Mouse (Mus musculus): Measurements from ENCODE around the gene Spata32. TPM values are rescaled to one million over a fixed set of nuclear protein-coding genes. Genes with fewer than 3 reads are reported as not detected.

The Spata32 gene
- polyA plus RNA-seq (2017; shearing (Covaris generic)): not detected

DNA sequence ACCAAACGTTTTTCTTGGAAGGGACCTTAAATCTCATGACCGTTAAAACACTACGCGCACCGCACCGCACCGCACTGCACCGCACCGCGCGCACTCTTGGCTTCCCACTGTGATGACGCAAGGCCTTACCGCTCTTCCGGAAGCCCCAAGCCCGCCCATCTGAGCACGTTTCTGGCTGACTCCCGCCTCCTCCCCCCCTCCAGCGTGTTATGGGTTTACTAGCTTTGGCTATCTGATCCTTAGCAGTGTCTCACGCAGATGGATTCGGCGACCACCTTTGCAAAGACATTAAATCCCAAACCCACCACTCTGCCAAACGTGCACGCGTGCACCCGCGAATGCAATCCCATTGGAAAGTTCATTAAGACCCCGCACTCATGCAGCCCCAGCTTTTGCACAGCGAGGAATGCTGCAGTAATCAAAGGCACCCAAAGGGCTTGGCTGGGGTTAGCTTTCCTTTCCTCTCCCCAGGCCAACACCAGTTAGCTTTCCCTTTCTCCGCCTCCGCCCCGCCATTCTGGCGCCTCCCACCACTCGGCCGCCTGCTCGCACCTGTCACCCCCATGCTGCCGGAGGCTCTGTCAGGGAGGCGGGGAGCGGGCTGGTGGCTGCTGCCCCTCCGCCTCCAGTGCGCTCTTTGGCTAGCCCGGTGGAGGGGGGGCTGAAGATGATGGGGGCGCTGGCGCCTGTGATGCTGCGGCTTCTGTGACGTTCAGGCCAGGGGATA, at the start of gene Spata32:
Gene Spata32, minus strand, starts transcription at position 643 of the 727 bp plus-strand sequence.

GRCm38 (mm10) chr11:103267346-103268219, 49.4 kb upstream of the Spata32 start, which contains the start of gene Map3k14:
Gene Map3k14, minus strand, starts transcription at chr11:103267472.

GRCm38 (mm10) chr11:103208458-103208857, 9.8 kb downstream of the Spata32 start, which contains the start of gene 1700023F06Rik:
Gene 1700023F06Rik, minus strand, starts transcription at chr11:103208558.

DNA sequence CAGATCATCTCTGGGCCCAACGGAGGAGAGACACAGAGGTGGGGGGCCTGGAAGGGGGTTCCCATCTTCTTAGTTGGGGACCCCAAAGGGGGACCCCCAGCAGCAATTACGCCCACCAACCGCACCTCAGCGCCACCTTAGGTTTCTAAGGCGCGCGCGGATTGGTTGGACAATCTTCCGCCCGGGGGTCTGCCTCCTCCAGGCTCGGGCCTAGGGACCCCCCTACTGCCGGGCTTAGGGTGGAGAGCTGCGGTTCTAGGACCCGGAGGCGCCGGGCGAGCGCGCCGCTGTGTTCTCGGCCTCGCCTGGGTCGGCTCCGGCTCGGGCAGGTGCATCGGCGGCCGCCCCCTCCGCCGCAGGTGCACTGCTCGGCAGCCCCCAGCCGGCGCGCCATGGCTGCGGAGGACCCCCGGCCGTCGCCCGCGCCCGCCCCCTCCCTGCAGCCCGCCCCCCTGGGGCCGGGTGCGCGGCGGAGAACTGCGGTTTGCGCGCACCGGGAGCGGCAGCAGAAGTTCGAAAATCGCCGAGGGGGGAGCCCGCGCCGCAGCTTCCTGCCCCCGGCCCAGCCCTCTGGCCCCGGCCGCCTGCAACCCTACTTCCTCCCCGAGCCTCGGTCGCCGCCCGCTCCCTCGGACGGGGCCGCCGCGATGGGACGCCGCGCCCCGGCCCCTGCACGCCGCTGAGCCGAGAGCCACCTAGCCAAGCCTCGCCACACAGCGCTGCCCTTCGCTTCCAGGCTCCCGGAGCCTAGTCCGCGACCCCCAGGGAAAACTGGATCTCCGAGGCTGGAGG, 47.5 kb downstream of the Spata32 start, which contains the start of gene Fmnl1:
Gene Fmnl1, plus strand, starts transcription at position 614 of the 792 bp plus-strand sequence.

Other genes with a start within 250 kb of the Spata32 start
- 76.8 TPM for gene Nmt1, start 190.2 kb downstream of the Spata32 start, polyA plus RNA-seq (2017; shearing (Covaris generic))
- gene Dcakd, start 190.1 kb downstream of the Spata32 start, polyA plus RNA-seq (2017; shearing (Covaris generic)): 10.3 TPM
- not detected for gene Plcd3, start 116.8 kb downstream of the Spata32 start, polyA plus RNA-seq (2017; shearing (Covaris generic))
- gene Acbd4, start 116.8 kb downstream of the Spata32 start, polyA plus RNA-seq (2017; shearing (Covaris generic)): 33.6 TPM
- gene Hexim1, start 102.2 kb downstream of the Spata32 start, polyA plus RNA-seq (2017; shearing (Covaris generic)): 8.1 TPM
- 3.3 TPM for gene Hexim2, start 86.0 kb downstream of the Spata32 start, polyA plus RNA-seq (2017; shearing (Covaris generic))
- 168 TPM for gene Fmnl1, start 47.3 kb downstream of the Spata32 start, polyA plus RNA-seq (2017; shearing (Covaris generic))
- gene 1700023F06Rik, start 9.9 kb downstream of the Spata32 start, polyA plus RNA-seq (2017; shearing (Covaris generic)): not detected
- 133 TPM for gene Map3k14, start 49.0 kb upstream of the Spata32 start, polyA plus RNA-seq (2017; shearing (Covaris generic))
- 59.8 TPM for gene Arhgap27, start 145.3 kb upstream of the Spata32 start, polyA plus RNA-seq (2017; shearing (Covaris generic))
- gene Plekhm1, start 194.3 kb upstream of the Spata32 start, polyA plus RNA-seq (2017; shearing (Covaris generic)): 40.3 TPM